Mouse (Mus musculus) forebrain, embryonic 15.5 days (tissue): Measurements from ENCODE around the gene Lgals4. TPM values are rescaled to one million over a fixed set of nuclear protein-coding genes. Genes with fewer than 3 reads are reported as not detected.

Experiments
- ATAC-seq: fragments of 200-750 bp; cut with Nextera tagmentation; replicated peaks from 2 replicates; pipeline ENCODE4 v1.8.0; 2017; ENCODE audit warnings: mild to moderate bottlenecking, moderate TSS enrichment, moderate library complexity
- H3K27ac ChIP-seq: fragments of 300-500 bp; sonication (generic); replicated peaks from 2 replicates; pipeline ENCODE4 v1.5.1; 2015; ENCODE audit warnings: mild to moderate bottlenecking, inconsistent platforms
- H3K27me3 ChIP-seq: fragments of 300-500 bp; sonication (generic); 2 replicates; pipeline ENCODE4 v1.6.1; 2015; ENCODE audit warnings: inconsistent platforms
- H3K36me3 ChIP-seq: fragments of 300-500 bp; sonication (generic); 2 replicates; pipeline ENCODE4 v1.6.1; 2015; ENCODE audit warnings: mild to moderate bottlenecking, inconsistent platforms
- H3K4me1 ChIP-seq: fragments of 300-500 bp; sonication (generic); 2 replicates; pipeline ENCODE4 v1.6.1; 2015; ENCODE audit warnings: inconsistent platforms
- H3K4me2 ChIP-seq: fragments of 300-500 bp; sonication (generic); replicated peaks from 2 replicates; pipeline ENCODE4 v1.6.1; 2015; ENCODE audit warnings: mild to moderate bottlenecking, inconsistent platforms
- H3K4me3 ChIP-seq: fragments of 300-500 bp; sonication (generic); 2 replicates; pipeline ENCODE4 v1.5.1; 2015; ENCODE audit warnings: mild to moderate bottlenecking, inconsistent platforms
- H3K9ac ChIP-seq: fragments of 300-500 bp; sonication (generic); replicated peaks from 2 replicates; pipeline ENCODE4 v1.6.1; 2015; ENCODE audit warnings: mild to moderate bottlenecking, inconsistent platforms
- H3K9me3 ChIP-seq: fragments of 300-500 bp; sonication (generic); 2 replicates; pipeline ENCODE4 v1.6.1; 2016; ENCODE audit warnings: inconsistent platforms
- WGBS: fragments of 180-500 bp; shearing (Covaris S2); methylation state at CpG from one replicate; pipeline ENCODE4 v1.1.7; 2015; ENCODE audit warnings: mixed read lengths; 5-methylcytosine and 5-hydroxymethylcytosine counted together
- polyA plus RNA-seq: library from polyadenylated mRNA; unstranded; fragments of >200 nt; fragmentation: Nextera tagmentation; extraction: Ambion mirVana; gene quantifications from 2 replicates; pipeline ENCODE4 v1.2.1, GENCODE M21; 2015

The Lgals4 gene
- polyA plus RNA-seq, 1 experiment from 2014 or later: 4.9 TPM

DNA sequence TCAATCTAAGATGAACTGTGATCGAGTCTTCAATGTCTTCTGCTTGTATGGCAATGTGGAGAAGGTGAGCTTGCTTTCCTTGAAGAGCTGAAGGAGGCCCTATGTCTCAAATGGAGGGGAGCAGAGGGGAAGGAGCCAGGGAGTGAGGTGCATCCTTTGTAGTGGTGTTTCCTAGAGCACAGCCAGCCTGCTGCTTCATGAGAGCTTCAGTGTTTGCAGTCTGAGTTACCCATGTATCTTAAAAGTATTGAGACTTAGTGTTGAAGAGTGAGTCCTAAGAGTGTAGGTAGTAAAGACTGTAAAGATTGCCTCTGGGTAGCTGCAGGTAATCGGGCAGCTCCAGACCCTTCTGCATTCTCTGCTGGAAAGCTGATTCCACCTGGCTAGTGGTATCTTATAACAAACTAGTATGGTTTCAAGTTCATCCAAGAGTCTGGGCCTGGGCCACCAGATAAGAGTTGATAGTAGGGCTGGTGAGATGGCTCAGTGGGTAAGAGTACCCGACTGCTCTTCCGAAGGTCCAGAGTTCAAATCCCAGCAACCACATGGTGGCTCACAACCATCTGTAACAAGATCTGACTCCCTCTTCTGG, 14.7 kb upstream of the Lgals4 start:
- Histone ChIP-seq H3K4me2 (no peak overlapping the region), H3K9ac (no peak overlapping the region), H3K4me1 (peaks cover 25% of the 10 kb centered on the region), H3K27me3 (no peaks in the 10 kb centered on the region), H3K27ac (no peak overlapping the region), H3K4me3 (no peak overlapping the region), H3K9me3 (no peaks in the 10 kb centered on the region), H3K36me3 (peaks cover 88% of the 10 kb centered on the region)
- ATAC-seq: no peak
- WGBS: 83% methylated on average over 4 of the region's 4 CpGs

DNA sequence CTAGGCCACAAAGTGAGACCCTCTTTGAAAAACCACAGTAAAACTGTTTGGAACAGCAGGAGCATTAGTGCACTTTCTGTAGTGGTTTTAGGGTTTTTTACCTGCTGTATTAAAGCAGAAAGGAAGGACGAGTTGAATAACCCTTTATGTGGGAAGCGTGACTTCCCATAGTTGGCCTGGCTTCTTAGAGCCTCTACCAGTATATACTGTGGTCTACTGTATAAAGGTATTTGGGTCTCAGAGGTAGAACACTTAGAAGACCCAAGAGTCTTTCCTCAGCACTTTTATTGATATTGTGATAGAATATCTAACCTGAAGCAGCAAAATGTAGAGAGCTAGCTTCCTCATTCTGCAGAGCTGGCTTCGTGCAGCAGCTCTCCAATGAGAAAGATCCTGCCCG, 14.1 kb upstream of the Lgals4 start:
- no peak for ATAC-seq
- no peak overlapping the region for H3K4me2 ChIP-seq
- no peak overlapping the region for H3K9ac ChIP-seq
- WGBS: 89% methylated on average over 4 of the region's 4 CpGs
- H3K27ac ChIP-seq: no peak overlapping the region
- no peaks in the 10 kb centered on the region for H3K9me3 ChIP-seq
- no peaks in the 10 kb centered on the region for H3K27me3 ChIP-seq
- peaks cover 25% of the 10 kb centered on the region for H3K4me1 ChIP-seq
- H3K4me3 ChIP-seq: no peak overlapping the region
- H3K36me3 ChIP-seq: peaks cover 82% of the 10 kb centered on the region

- H3K9me3 ChIP-seq: no peaks in the 10 kb centered on the region
- H3K9ac ChIP-seq: no peak overlapping the region
- WGBS: 45% methylated on average over 12 of the region's 12 CpGs
Measured at GRCm38 (mm10) chr7:28820358-28821260, 13.0 kb upstream of the Lgals4 start.

DNA sequence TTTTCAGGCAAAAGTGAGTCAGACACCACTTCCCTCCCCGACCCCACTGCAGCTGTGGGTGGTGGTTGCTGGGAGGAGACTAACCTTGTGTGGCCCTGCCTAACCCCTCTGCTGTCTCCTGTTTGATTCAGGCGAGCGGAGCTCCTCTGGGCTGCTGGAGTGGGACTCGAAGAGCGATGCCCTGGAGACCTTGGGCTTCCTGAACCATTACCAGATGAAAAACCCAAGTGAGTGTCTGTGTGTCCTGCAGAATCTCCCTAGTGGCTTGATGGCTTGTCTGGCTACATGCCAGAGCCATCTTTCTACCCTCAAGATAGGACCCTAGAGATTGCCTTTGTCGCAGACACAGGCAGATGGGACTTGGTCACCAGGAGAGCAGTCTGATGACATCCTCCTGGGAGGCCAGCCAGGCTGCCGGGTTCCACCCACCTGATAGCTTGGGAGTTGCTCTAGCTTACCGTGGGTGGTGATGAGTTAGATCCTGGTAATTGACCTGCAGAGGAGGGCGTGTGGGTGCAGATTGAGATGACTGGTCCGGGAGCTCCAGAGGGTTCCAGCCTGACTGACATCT, 12.3 kb upstream of the Lgals4 start:
- H3K36me3 ChIP-seq: peaks cover 64% of the 10 kb centered on the region
- H3K27ac ChIP-seq: peak overlapping the region; percentile 13
- H3K4me2 ChIP-seq: no peak overlapping the region
- H3K27me3 ChIP-seq: no peaks in the 10 kb centered on the region
- no peaks in the 10 kb centered on the region for H3K9me3 ChIP-seq
- no peak for ATAC-seq
- no peak overlapping the region for H3K4me3 ChIP-seq
- WGBS: 68% methylated on average over 10 of the region's 10 CpGs
- peaks cover 32% of the 10 kb centered on the region for H3K4me1 ChIP-seq
- H3K9ac ChIP-seq: no peak overlapping the region

More at GRCm38 (mm10) chr7:28820358-28821260, 13.0 kb upstream of the Lgals4 start:
- H3K27ac ChIP-seq: no peak overlapping the region
- H3K4me2 ChIP-seq: no peak overlapping the region
- ATAC-seq: no peak
- H3K36me3 ChIP-seq: peaks cover 72% of the 10 kb centered on the region
- no peak overlapping the region for H3K4me3 ChIP-seq
- H3K27me3 ChIP-seq: no peaks in the 10 kb centered on the region
- peaks cover 29% of the 10 kb centered on the region for H3K4me1 ChIP-seq

DNA sequence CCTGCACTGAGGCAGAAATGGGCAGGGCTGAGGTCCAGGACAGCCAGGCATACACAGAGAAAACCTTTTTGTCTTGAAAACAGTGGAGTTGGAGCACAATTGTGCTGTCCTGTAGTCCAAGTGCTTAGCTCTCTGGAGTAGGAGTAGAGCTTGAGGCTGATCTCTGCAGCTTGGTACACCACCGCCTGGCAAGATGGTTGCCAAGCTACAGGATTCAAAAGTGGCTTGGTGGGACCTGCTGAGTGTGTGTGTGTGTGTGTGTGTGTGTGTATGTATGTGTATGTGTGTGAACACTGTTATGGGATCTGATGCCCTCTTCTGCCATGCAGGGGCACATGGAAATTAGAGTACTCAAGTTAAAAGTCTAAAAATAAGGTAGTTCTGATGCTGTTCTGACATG, 11.1 kb upstream of the Lgals4 start:
- H3K4me2 ChIP-seq: no peak overlapping the region
- no peak overlapping the region for H3K9ac ChIP-seq
- H3K4me3 ChIP-seq: no peak overlapping the region
- peaks cover 52% of the 10 kb centered on the region for H3K36me3 ChIP-seq
- no peaks in the 10 kb centered on the region for H3K27me3 ChIP-seq
- H3K27ac ChIP-seq: no peak overlapping the region
- peaks cover 21% of the 10 kb centered on the region for H3K4me1 ChIP-seq
- WGBS: 55% methylated on average over 1 of the region's 1 CpGs
- no peak for ATAC-seq
- H3K9me3 ChIP-seq: no peaks in the 10 kb centered on the region

GRCm38 (mm10) chr7:28822993-28823903, 10.4 kb upstream of the Lgals4 start:
- H3K27ac ChIP-seq: 0 out of 2 replicates have a peak overlapping the region, but pooled peaks have one; percentile 9

DNA sequence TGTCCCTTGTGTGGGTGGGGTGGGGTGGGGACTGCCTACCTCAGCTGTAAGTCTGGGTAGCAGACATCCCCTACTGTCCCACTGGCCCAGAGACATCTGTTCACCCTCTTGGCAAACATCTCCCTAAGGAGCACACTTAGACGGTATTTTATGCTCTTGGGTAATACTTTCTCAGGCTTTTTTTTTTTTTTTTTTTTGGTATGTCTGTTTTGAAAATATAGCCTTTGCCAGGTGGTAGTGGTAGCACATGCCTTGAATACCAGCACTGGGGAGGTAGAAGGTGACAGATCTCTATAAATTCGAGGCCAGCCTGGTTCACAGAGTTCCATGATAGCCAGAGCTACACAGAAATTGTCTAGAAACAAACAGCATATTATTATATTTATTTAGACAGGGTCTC, 9.7 kb upstream of the Lgals4 start:
- no peak overlapping the region for H3K4me2 ChIP-seq
- H3K4me1 ChIP-seq: peaks cover 12% of the 10 kb centered on the region
- no peaks in the 10 kb centered on the region for H3K27me3 ChIP-seq
- 0 out of 2 replicates have a peak overlapping the region, but pooled peaks have one; percentile 67 for H3K27ac ChIP-seq
- no peak overlapping the region for H3K9ac ChIP-seq
- 57% methylated on average over 2 of the region's 2 CpGs for WGBS
- ATAC-seq: no peak
- H3K36me3 ChIP-seq: peaks cover 38% of the 10 kb centered on the region
- no peaks in the 10 kb centered on the region for H3K9me3 ChIP-seq
- H3K4me3 ChIP-seq: no peak overlapping the region

More at GRCm38 (mm10) chr7:28822993-28823903, 10.4 kb upstream of the Lgals4 start:
- peaks cover 45% of the 10 kb centered on the region for H3K36me3 ChIP-seq
- peaks cover 15% of the 10 kb centered on the region for H3K4me1 ChIP-seq
- H3K9me3 ChIP-seq: no peaks in the 10 kb centered on the region
- no peak overlapping the region for H3K9ac ChIP-seq
- 55% methylated on average over 10 of the region's 10 CpGs for WGBS
- ATAC-seq: no peak
- H3K4me2 ChIP-seq: no peak overlapping the region
- H3K27me3 ChIP-seq: no peaks in the 10 kb centered on the region
- no peak overlapping the region for H3K4me3 ChIP-seq

DNA sequence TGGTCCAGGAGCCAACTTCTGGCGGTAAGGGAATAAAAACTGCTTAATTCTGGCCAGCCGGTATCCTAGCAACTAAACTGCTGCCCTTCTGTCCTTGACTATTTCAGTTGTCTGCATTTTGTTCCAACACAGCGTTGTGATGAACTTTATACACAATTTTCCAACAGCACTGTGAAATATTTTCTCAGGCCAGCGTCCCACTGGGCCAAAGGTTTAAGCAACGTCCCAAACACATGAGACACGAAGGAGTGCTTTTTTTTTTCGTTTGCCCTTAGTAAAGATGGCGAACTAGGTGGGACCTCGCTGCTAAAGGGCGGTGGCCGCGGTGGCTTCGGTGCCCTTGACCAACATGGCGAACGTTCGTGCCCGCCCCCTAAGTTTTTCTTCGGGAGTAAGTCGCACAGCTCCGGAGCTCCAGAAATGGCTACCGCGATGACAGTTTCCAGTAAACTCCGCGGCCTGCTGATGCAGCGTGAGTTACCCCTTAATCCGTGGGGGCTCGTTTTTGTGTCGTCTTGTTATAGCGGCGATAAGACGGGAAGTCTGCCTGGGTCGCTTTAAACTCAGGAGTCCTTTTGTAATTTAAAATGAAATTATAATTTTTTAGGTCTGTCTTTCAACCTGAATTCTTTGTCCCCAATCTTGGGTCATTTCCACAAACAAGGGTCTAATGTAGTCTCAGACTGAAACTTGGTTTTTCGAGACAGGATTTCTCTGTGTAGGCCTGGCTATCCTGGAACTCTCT, 8.5 kb upstream of the Lgals4 start, which contains the start of gene Ech1:
Gene Ech1, plus strand, starts transcription at position 277 of the 745 bp plus-strand sequence.
- H3K4me1 ChIP-seq: peaks cover 12% of the 10 kb centered on the region

DNA sequence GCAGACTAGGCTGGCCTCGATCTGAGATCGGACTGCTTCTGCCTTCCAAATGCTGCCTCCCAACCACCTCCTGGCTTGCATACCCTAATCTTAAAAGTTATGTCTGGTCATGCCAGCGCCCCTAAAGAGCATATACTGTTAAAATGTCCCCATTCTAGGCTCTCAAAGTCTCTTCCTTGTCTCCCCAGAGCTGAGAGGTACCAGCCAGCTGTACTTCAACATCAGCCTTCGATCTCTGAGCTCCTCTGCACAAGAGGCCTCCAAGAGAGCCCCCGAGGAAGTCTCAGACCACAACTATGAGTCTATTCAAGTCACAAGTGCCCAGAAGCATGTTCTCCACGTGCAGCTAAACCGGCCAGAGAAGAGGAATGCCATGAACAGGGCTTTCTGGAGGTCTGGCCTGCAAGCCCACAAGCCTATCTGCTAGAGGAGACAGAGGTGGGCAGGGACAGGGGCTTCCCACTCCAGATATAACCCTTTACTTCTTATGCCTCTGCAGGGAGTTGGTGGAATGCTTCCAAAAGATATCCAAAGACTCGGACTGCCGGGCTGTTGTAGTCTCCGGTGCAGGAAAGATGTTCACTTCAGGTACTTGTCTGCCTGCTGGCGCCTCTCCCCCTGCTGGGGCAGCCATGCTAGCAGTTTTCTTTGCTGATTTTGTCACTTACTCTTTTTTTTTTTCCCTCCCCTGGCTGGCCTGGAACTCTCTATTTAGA, 7.8 kb upstream of the Lgals4 start:
- 64% methylated on average over 11 of the region's 11 CpGs for WGBS
- H3K4me2 ChIP-seq: peak overlapping the region; percentile 47
- no peak for ATAC-seq

More for the DNA sequence above, 8.5 kb upstream of the Lgals4 start, which contains the start of gene Ech1:
- Histone ChIP-seq H3K9ac (peak within 1 kb of the TSS; percentile 57), H3K4me2 (peak within 1 kb of the TSS; percentile 47), H3K9me3 (no peaks in the 10 kb centered on the region), H3K36me3 (peaks cover 33% of the 10 kb centered on the region), H3K27ac (peak within 1 kb of the TSS; percentile 67), H3K4me3 (peak within 1 kb of the TSS; percentile 52), H3K27me3 (no peaks in the 10 kb centered on the region)
- ATAC-seq: peak; percentile 82
- WGBS: 3% methylated on average over 33 of the region's 33 CpGs

GRCm38 (mm10) chr7:28826402-28826772, 7.3 kb upstream of the Lgals4 start:
- no peaks in the 10 kb centered on the region for H3K27me3 ChIP-seq
- H3K36me3 ChIP-seq: peaks cover 26% of the 10 kb centered on the region
- H3K4me1 ChIP-seq: peaks cover 12% of the 10 kb centered on the region
- H3K4me3 ChIP-seq: no peak overlapping the region; the same call in 1 of the 2 replicates
- no peak overlapping the region for H3K9ac ChIP-seq
- 92% methylated on average over 7 of the region's 7 CpGs for WGBS
- H3K4me2 ChIP-seq: no peak overlapping the region
- ATAC-seq: no peak
- H3K27ac ChIP-seq: no peak overlapping the region
- H3K9me3 ChIP-seq: no peaks in the 10 kb centered on the region

More for the DNA sequence above, 7.8 kb upstream of the Lgals4 start:
- Histone ChIP-seq H3K9ac (peak overlapping the region; percentile 57), H3K9me3 (no peaks in the 10 kb centered on the region), H3K27ac (peak overlapping the region; percentile 67), H3K4me3 (peak overlapping the region; percentile 52), H3K4me1 (peaks cover 12% of the 10 kb centered on the region), H3K27me3 (no peaks in the 10 kb centered on the region), H3K36me3 (peaks cover 29% of the 10 kb centered on the region)
